Mouse (Mus musculus): ENCODE results near the gene Trpv4. TPM values are rescaled to one million over a fixed set of nuclear protein-coding genes. Genes with fewer than 3 reads are reported as not detected.

Trpv4 gene
- polyA plus RNA-seq, 1 experiment from 2014 or later: 2.2 TPM

DNA sequence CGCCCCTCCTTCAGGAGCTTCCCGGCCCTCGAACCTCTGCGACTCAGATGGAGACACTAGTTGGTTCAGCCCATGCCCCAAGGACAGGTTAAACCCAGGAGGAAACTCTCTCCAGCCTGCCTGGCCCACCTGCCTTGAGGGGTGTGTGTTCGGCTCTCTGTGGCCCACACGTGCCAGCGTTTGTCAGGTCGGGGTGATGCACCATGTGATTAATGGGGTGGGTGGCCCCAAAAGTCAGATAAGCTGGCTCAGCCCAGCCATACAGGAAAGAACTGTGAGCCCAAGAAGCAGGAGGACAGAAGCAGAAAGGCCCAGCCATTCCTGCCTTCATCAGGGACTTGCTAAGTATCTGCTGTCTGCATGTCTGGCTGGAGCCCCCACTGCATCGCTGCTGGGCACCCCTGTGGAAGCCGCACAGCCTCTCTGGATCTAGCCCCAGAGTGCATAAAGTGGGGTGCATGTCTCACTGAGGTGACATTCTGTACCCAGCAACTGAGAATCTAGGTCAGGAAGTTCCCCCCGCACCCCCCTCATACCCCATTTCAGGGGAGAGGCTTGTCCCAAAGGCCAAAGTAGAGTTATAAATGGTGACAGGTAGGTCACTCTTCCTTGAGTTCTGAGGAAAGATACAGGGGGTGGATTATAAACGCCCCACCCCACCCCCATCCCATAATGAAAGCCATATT, 74.6 kb downstream of the Trpv4 start:
- Histone ChIP-seq H3K27me3 (no peaks in the 10 kb centered on the region), H3K36me3 (no peaks in the 10 kb centered on the region), H3K4me2 (no peak overlapping the region), H3K27ac (0 out of 2 replicates have a peak overlapping the region, but pooled peaks have one; percentile 37), H3K9me3 (no peaks in the 10 kb centered on the region), H3K4me3 (no peak overlapping the region), H3K9ac (no peak overlapping the region), H3K4me1 (peaks cover 51% of the 10 kb centered on the region)
- WGBS: 51% methylated on average over 12 of the region's 12 CpGs
- ATAC-seq (ENCODE audit: borderline replicate concordance, extremely low read depth, low FRiP score, low TSS enrichment): no peak

- Histone ChIP-seq H3K4me1 (peaks cover 49% of the 10 kb centered on the region), H3K4me2 (no peak overlapping the region), H3K9ac (no peak overlapping the region), H3K9me3 (no peaks in the 10 kb centered on the region), H3K36me3 (no peaks in the 10 kb centered on the region), H3K4me3 (no peak overlapping the region), H3K27me3 (no peaks in the 10 kb centered on the region), H3K27ac (no peak overlapping the region)
- ATAC-seq (ENCODE audit: borderline replicate concordance, extremely low read depth, low FRiP score, low TSS enrichment): no peak
- 83% methylated on average over 3 of the region's 3 CpGs for WGBS
Measured at GRCm38 (mm10) chr5:114583046-114583445, 75.2 kb downstream of the Trpv4 start.

GRCm38 (mm10) chr5:114581486-114581885, 76.7 kb downstream of the Trpv4 start:
- no peaks in the 10 kb centered on the region for H3K9me3 ChIP-seq
- peaks cover 43% of the 10 kb centered on the region for H3K4me1 ChIP-seq
- H3K36me3 ChIP-seq: no peaks in the 10 kb centered on the region
- no peaks in the 10 kb centered on the region for H3K27me3 ChIP-seq
- H3K4me3 ChIP-seq: no peak overlapping the region
- ATAC-seq (ENCODE audit: borderline replicate concordance, extremely low read depth, low FRiP score, low TSS enrichment): no peak
- WGBS: 62% methylated on average over 12 of the region's 12 CpGs
- H3K9ac ChIP-seq: no peak overlapping the region
- H3K4me2 ChIP-seq: no peak overlapping the region
- no peak overlapping the region for H3K27ac ChIP-seq

GRCm38 (mm10) chr5:114579714-114580357, 78.4 kb downstream of the Trpv4 start:
- H3K9ac ChIP-seq: no peak overlapping the region
- no peak for ATAC-seq (ENCODE audit: borderline replicate concordance, extremely low read depth, low FRiP score, low TSS enrichment)
- H3K4me2 ChIP-seq: no peak overlapping the region
- no peak overlapping the region for H3K27ac ChIP-seq
- no peak overlapping the region for H3K4me3 ChIP-seq
- H3K9me3 ChIP-seq: no peaks in the 10 kb centered on the region
- 61% methylated on average over 8 of the region's 8 CpGs for WGBS
- H3K27me3 ChIP-seq: no peaks in the 10 kb centered on the region
- H3K4me1 ChIP-seq: peaks cover 37% of the 10 kb centered on the region
- H3K36me3 ChIP-seq: no peaks in the 10 kb centered on the region

- no peak for ATAC-seq (ENCODE audit: borderline replicate concordance, extremely low read depth, low FRiP score, low TSS enrichment)
- H3K4me1 ChIP-seq: peaks cover 39% of the 10 kb centered on the region
Measured at GRCm38 (mm10) chr5:114578361-114578760, 79.9 kb downstream of the Trpv4 start.

GRCm38 (mm10) chr5:114575986-114576605, 82.1 kb downstream of the Trpv4 start:
- no peaks in the 10 kb centered on the region for H3K9me3 ChIP-seq
- no peak overlapping the region for H3K4me3 ChIP-seq
- H3K27ac ChIP-seq: no peak overlapping the region
- ATAC-seq (ENCODE audit: borderline replicate concordance, extremely low read depth, low FRiP score, low TSS enrichment): no peak
- no peaks in the 10 kb centered on the region for H3K36me3 ChIP-seq
- 89% methylated on average over 16 of the region's 16 CpGs for WGBS
- no peak overlapping the region for H3K9ac ChIP-seq
- H3K4me2 ChIP-seq: no peak overlapping the region
- H3K27me3 ChIP-seq: peaks cover 13% of the 10 kb centered on the region
- H3K4me1 ChIP-seq: peaks cover 47% of the 10 kb centered on the region

More at GRCm38 (mm10) chr5:114578361-114578760, 79.9 kb downstream of the Trpv4 start:
- Histone ChIP-seq H3K36me3 (no peaks in the 10 kb centered on the region), H3K27ac (no peak overlapping the region), H3K9ac (no peak overlapping the region), H3K4me2 (no peak overlapping the region), H3K4me3 (no peak overlapping the region), H3K27me3 (no peaks in the 10 kb centered on the region), H3K9me3 (no peaks in the 10 kb centered on the region)
- WGBS: 43% methylated on average over 20 of the region's 20 CpGs

- Histone ChIP-seq H3K36me3 (no peaks in the 10 kb centered on the region), H3K9me3 (no peaks in the 10 kb centered on the region), H3K9ac (no peak overlapping the region), H3K27me3 (peaks cover 18% of the 10 kb centered on the region), H3K4me1 (peaks cover 50% of the 10 kb centered on the region), H3K4me2 (no peak overlapping the region), H3K27ac (no peak overlapping the region), H3K4me3 (no peak overlapping the region)
- no peak for ATAC-seq (ENCODE audit: borderline replicate concordance, extremely low read depth, low FRiP score, low TSS enrichment)
- WGBS: 82% methylated on average over 7 of the region's 7 CpGs
Measured at GRCm38 (mm10) chr5:114575530-114575929, 82.7 kb downstream of the Trpv4 start.

GRCm38 (mm10) chr5:114575010-114575409, 83.2 kb downstream of the Trpv4 start:
- Histone ChIP-seq H3K9me3 (no peaks in the 10 kb centered on the region), H3K4me3 (no peak overlapping the region), H3K4me2 (no peak overlapping the region), H3K9ac (no peak overlapping the region), H3K4me1 (peaks cover 55% of the 10 kb centered on the region), H3K36me3 (no peaks in the 10 kb centered on the region), H3K27ac (no peak overlapping the region), H3K27me3 (peaks cover 22% of the 10 kb centered on the region)
- WGBS: 53% methylated on average over 11 of the region's 11 CpGs
- ATAC-seq (ENCODE audit: borderline replicate concordance, extremely low read depth, low FRiP score, low TSS enrichment): no peak

GRCm38 (mm10) chr5:114573920-114574628, 84.1 kb downstream of the Trpv4 start:
- Histone ChIP-seq H3K4me1 (peaks cover 63% of the 10 kb centered on the region), H3K9ac (no peak overlapping the region), H3K36me3 (no peaks in the 10 kb centered on the region), H3K4me3 (no peak overlapping the region), H3K27me3 (peaks cover 27% of the 10 kb centered on the region), H3K9me3 (no peaks in the 10 kb centered on the region), H3K27ac (0 out of 2 replicates have a peak overlapping the region, but pooled peaks have one; percentile 15), H3K4me2 (no peak overlapping the region)
- ATAC-seq (ENCODE audit: borderline replicate concordance, extremely low read depth, low FRiP score, low TSS enrichment): no peak
- 32% methylated on average over 12 of the region's 12 CpGs for WGBS

DNA sequence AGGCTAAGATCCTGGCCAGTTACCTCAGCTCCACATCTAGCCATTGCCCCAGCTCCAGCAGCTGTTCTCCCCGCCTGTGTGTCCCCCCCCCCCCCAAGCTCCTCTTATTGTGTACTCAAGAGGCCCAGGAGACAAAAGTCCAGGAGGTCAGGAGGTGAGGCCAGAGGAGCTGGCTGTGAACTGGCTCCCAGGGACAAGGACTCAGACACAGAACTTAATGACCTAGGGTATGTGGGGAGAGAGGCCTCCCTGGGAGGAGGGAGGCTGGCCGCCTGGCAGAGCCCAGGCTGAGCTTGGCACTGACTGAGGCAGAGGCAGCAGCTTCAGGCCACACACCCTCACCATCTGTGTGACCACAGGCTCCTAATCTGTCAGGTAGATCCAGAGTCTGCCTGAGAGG, 85.2 kb downstream of the Trpv4 start:
- peaks cover 27% of the 10 kb centered on the region for H3K27me3 ChIP-seq

More for the DNA sequence above, 85.2 kb downstream of the Trpv4 start:
- no peak for ATAC-seq (ENCODE audit: borderline replicate concordance, extremely low read depth, low FRiP score, low TSS enrichment)
- H3K4me2 ChIP-seq: no peak overlapping the region
- 45% methylated on average over 2 of the region's 2 CpGs for WGBS
- H3K36me3 ChIP-seq: no peaks in the 10 kb centered on the region
- no peaks in the 10 kb centered on the region for H3K9me3 ChIP-seq
- H3K27ac ChIP-seq: no peak overlapping the region
- H3K4me3 ChIP-seq: no peak overlapping the region
- H3K4me1 ChIP-seq: peaks cover 74% of the 10 kb centered on the region
- H3K9ac ChIP-seq: no peak overlapping the region
